Mouse (Mus musculus): ENCODE results near the gene Cep128. TPM values are rescaled to one million over a fixed set of nuclear protein-coding genes. Genes with fewer than 3 reads are reported as not detected.

Gene Cep128
- polyA plus RNA-seq, 1 experiment from 2014 or later = 3.4 TPM

DNA sequence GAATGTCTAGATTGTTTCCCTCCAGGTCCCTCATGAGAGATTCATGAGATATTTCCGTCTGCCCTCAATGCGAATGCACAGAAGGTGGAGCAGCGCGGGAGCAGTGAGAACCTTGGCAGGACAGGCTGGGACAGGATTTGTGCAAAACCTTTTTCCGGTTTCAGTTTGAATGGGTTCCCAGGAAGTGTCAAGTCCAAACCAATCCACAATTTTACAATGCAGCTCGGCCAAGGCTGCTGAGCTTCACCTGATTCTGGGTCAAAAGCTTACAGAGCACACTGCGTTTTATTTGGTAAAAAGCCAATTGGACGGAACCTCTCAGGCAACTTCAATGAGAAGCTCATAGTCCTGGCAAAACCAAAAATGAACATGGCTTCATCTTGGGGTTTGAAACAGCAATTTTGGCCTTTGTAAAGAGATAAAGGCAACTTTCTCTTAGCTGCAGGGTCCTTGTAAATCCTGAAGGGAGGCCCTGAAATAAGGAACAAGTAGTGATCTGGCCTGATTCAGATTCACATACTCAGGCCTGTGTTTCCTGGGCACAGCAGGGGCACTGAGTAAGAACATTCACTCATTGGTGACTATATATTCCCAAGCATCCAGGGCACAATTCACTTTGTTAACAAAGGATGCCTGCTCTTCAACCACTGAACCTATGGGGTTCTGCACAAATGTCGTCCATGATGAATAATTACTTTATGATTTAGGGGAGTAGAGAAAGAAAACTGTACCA is 333.4 kb downstream of the Cep128 start:
- Histone ChIP-seq H3K36me3 (no peaks in the 10 kb centered on the region), H3K9ac (replicated peaks) (no peak overlapping the region), H3K27ac (replicated peaks) (no peak overlapping the region), H3K4me3 (replicated peaks) (no peak overlapping the region), H3K4me1 (no peaks in the 10 kb centered on the region), H3K27me3 (replicated peaks) (no peaks in the 10 kb centered on the region), H3K9me3 (replicated peaks) (no peaks in the 10 kb centered on the region), H3K4me2 (no peak overlapping the region)
- whole genome bisulfite sequencing = 83% methylated on average over 9 of the region's 9 CpGs
- ATAC-seq (ENCODE audit: low FRiP score) = no peak

DNA sequence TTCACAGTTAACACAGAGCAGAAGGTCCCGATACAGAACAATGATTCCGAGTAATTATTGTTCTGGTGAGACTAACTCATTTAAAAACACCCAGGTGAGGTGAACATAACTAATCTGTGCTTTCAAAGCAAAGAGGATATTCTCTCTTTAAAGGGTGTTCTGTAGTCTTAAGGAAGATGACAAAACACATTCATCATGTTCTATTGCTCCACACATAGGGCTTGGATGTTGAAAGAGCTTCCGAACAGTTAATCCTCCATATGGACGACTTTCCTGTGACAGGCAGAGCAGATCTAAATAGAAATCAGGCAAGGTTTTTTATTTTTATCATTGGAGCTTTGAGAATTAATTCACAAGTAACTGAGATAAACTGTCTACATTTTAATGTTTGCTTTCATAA is 342.8 kb downstream of the Cep128 start:
- H3K4me1 ChIP-seq = no peaks in the 10 kb centered on the region
- WGBS = 68% methylated on average over 4 of the region's 4 CpGs
- no peak overlapping the region for H3K4me2 ChIP-seq
- no peak overlapping the region for H3K4me3 ChIP-seq (replicated peaks)
- no peak overlapping the region for H3K9ac ChIP-seq (replicated peaks)
- no peak for ATAC-seq (ENCODE audit: low FRiP score)
- H3K27me3 ChIP-seq (replicated peaks) = no peaks in the 10 kb centered on the region
- no peak overlapping the region for H3K27ac ChIP-seq (replicated peaks)
- no peaks in the 10 kb centered on the region for H3K9me3 ChIP-seq (replicated peaks)
- H3K36me3 ChIP-seq = no peaks in the 10 kb centered on the region

- Histone ChIP-seq H3K9ac (replicated peaks) (no peak overlapping the region), H3K4me3 (replicated peaks) (no peak overlapping the region), H3K4me2 (no peak overlapping the region), H3K36me3 (no peaks in the 10 kb centered on the region), H3K9me3 (replicated peaks) (no peaks in the 10 kb centered on the region), H3K27ac (replicated peaks) (no peak overlapping the region), H3K27me3 (replicated peaks) (no peaks in the 10 kb centered on the region), H3K4me1 (no peaks in the 10 kb centered on the region)
- 62% methylated on average over 7 of the region's 7 CpGs for WGBS
- ATAC-seq (ENCODE audit: low FRiP score) = no peak
These were observed 343.8 kb downstream of the Cep128 start for GRCm38 (mm10) chr12:91040267-91040905.

DNA sequence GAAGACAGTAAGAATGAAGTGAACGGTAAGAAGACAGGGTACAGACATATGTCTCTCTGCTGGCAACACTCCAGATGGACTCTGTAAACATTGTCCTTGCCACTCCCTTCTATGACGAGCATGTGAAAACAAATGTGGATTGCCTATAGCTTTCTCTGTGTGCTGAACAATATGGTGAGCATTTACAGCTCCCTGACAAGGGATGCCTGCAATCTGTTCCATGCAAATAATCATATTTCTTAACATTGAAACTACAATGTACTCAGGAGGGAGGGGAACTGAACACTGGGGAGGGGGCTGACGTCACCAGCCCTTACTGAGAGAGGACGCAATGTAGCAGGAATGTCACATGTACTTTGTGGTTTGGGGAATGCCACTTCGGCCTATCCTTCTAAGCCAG is 355.1 kb downstream of the Cep128 start:
- Histone ChIP-seq H3K27ac (replicated peaks) (no peak overlapping the region), H3K9ac (replicated peaks) (no peak overlapping the region), H3K4me2 (no peak overlapping the region), H3K36me3 (no peaks in the 10 kb centered on the region), H3K27me3 (replicated peaks) (no peaks in the 10 kb centered on the region), H3K9me3 (replicated peaks) (no peaks in the 10 kb centered on the region), H3K4me1 (no peaks in the 10 kb centered on the region), H3K4me3 (replicated peaks) (no peak overlapping the region)
- 71% methylated on average over 5 of the region's 5 CpGs for WGBS
- no peak for ATAC-seq (ENCODE audit: low FRiP score)

GRCm38 (mm10) chr12:91027681-91028080 is 356.5 kb downstream of the Cep128 start:
- H3K4me1 ChIP-seq = no peaks in the 10 kb centered on the region
- H3K27me3 ChIP-seq (replicated peaks) = no peaks in the 10 kb centered on the region
- no peak overlapping the region for H3K27ac ChIP-seq (replicated peaks)
- 89% methylated on average over 9 of the region's 9 CpGs for WGBS
- no peaks in the 10 kb centered on the region for H3K9me3 ChIP-seq (replicated peaks)
- no peaks in the 10 kb centered on the region for H3K36me3 ChIP-seq
- H3K9ac ChIP-seq (replicated peaks) = no peak overlapping the region
- ATAC-seq (ENCODE audit: low FRiP score) = no peak
- no peak overlapping the region for H3K4me2 ChIP-seq
- H3K4me3 ChIP-seq (replicated peaks) = no peak overlapping the region

DNA sequence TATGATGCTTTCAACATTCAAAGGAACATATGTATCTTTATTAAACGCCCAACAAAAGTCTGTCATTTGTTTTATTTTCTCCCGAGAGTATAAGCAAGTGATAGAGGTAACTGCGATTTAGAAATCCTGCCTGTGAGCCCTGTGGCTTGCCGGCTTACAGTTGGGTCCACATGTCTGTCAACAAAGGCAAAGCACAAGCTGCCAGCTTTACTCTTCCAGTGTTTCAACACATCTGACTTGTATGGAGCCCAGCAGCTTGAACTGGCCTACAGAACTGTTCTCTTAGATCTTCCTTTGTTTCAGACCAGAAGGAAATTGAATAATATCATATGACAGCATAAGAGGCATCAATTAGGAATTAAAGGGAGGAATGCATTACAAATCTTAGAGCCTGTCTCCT is 357.1 kb downstream of the Cep128 start:
- Histone ChIP-seq H3K4me2 (no peak overlapping the region), H3K4me1 (no peaks in the 10 kb centered on the region), H3K4me3 (replicated peaks) (no peak overlapping the region), H3K27ac (replicated peaks) (no peak overlapping the region), H3K27me3 (replicated peaks) (no peaks in the 10 kb centered on the region), H3K9me3 (replicated peaks) (no peaks in the 10 kb centered on the region), H3K36me3 (no peaks in the 10 kb centered on the region), H3K9ac (replicated peaks) (no peak overlapping the region)
- 90% methylated on average over 4 of the region's 4 CpGs for WGBS
- no peak for ATAC-seq (ENCODE audit: low FRiP score)

DNA sequence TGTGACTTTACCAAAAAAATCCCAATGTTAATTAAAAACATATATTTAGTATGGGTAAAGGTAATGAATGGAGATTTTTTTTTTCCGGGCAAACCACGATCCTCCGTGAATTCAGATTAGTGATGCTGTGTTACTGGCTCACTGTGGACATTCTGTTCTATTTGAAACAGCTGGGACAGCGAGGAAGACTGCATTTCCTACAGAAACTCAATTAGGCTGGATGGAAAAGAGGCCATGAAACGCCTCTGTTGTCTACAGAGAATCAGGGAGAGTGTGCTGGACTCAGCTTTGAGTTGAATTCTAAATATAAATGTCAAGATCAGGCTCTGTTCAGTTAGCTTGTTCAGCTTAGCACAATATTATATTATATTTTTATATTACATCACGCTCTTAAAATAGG is 369.1 kb downstream of the Cep128 start:
- Histone ChIP-seq H3K4me2 (no peak overlapping the region), H3K36me3 (no peaks in the 10 kb centered on the region), H3K27ac (replicated peaks) (peak overlapping the region; percentile 23; the same call in 1 of the 2 replicates), H3K27me3 (replicated peaks) (no peaks in the 10 kb centered on the region), H3K9ac (replicated peaks) (no peak overlapping the region), H3K4me1 (no peaks in the 10 kb centered on the region), H3K4me3 (replicated peaks) (no peak overlapping the region), H3K9me3 (replicated peaks) (no peaks in the 10 kb centered on the region)
- WGBS = 67% methylated on average over 6 of the region's 6 CpGs
- no peak for ATAC-seq (ENCODE audit: low FRiP score)

- no peaks in the 10 kb centered on the region for H3K36me3 ChIP-seq
- no peaks in the 10 kb centered on the region for H3K27me3 ChIP-seq (replicated peaks)
- H3K9ac ChIP-seq (replicated peaks) = no peak overlapping the region
- H3K4me3 ChIP-seq (replicated peaks) = no peak overlapping the region
- H3K27ac ChIP-seq (replicated peaks) = no peak overlapping the region
- 91% methylated on average over 6 of the region's 6 CpGs for WGBS
- no peak for ATAC-seq (ENCODE audit: low FRiP score)
- H3K4me2 ChIP-seq = no peak overlapping the region
- no peaks in the 10 kb centered on the region for H3K4me1 ChIP-seq
- H3K9me3 ChIP-seq (replicated peaks) = no peaks in the 10 kb centered on the region
These were observed 371.2 kb downstream of the Cep128 start for GRCm38 (mm10) chr12:91013043-91013442.

- no peaks in the 10 kb centered on the region for H3K36me3 ChIP-seq
- no peak overlapping the region for H3K9ac ChIP-seq (replicated peaks)
- ATAC-seq (ENCODE audit: low FRiP score) = no peak
- H3K4me2 ChIP-seq = no peak overlapping the region
- H3K4me1 ChIP-seq = no peaks in the 10 kb centered on the region
- H3K4me3 ChIP-seq (replicated peaks) = no peak overlapping the region
- WGBS = 52% methylated on average over 4 of the region's 4 CpGs
- no peaks in the 10 kb centered on the region for H3K27me3 ChIP-seq (replicated peaks)
- H3K9me3 ChIP-seq (replicated peaks) = no peaks in the 10 kb centered on the region
- no peak overlapping the region for H3K27ac ChIP-seq (replicated peaks)
These were observed 372.0 kb downstream of the Cep128 start for GRCm38 (mm10) chr12:91012184-91012583.

DNA sequence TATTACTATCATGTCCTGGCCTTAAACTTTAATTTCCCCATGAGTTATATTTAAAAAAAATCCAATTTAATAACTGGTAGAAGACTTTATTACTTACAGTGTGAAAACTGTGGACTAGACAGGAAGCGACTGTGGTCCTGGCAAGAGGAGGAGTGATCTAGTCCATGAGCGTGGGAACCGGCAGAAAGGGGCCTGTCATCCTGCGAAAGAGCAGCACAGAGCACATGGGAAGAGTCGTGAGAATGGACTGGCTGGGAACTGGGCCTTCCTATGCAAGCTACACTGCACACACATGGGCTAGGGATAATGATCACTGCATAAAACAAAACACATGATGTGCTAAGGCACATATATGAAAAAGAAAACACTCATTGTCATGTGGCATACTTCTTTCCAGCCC is 375.5 kb downstream of the Cep128 start:
- Histone ChIP-seq H3K9me3 (replicated peaks) (no peaks in the 10 kb centered on the region), H3K4me2 (no peak overlapping the region), H3K4me1 (no peaks in the 10 kb centered on the region), H3K9ac (replicated peaks) (no peak overlapping the region), H3K27ac (replicated peaks) (no peak overlapping the region), H3K36me3 (no peaks in the 10 kb centered on the region), H3K4me3 (replicated peaks) (no peak overlapping the region), H3K27me3 (replicated peaks) (no peaks in the 10 kb centered on the region)
- no peak for ATAC-seq (ENCODE audit: low FRiP score)
- 84% methylated on average over 5 of the region's 5 CpGs for WGBS

DNA sequence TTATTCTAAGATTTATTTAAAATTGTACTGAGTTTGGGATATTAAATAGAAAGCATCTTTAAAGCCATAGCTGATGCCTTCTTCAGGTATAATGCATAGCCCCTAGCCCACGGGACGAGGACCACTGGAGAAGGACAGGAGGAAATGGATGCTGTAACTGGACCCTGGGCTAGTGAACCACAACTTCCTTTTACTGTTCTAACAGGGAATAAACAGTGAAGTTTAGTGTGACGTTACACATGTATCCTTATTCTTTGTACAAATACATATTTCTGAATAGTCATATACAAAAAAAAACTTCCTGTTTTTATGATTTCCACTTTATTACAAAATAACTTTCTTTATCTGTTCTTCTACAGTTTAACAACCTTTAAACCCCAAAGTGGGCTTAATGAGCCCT is 376.0 kb downstream of the Cep128 start:
- 84% methylated on average over 3 of the region's 3 CpGs for WGBS
- Histone ChIP-seq H3K4me3 (replicated peaks) (no peak overlapping the region), H3K9me3 (replicated peaks) (no peaks in the 10 kb centered on the region), H3K9ac (replicated peaks) (no peak overlapping the region), H3K4me1 (no peaks in the 10 kb centered on the region), H3K4me2 (no peak overlapping the region), H3K36me3 (no peaks in the 10 kb centered on the region), H3K27me3 (replicated peaks) (no peaks in the 10 kb centered on the region), H3K27ac (replicated peaks) (no peak overlapping the region)
- no peak for ATAC-seq (ENCODE audit: low FRiP score)

- no peaks in the 10 kb centered on the region for H3K4me1 ChIP-seq
- H3K27me3 ChIP-seq (replicated peaks) = no peaks in the 10 kb centered on the region
- WGBS = 94% methylated on average over 4 of the region's 4 CpGs
- H3K27ac ChIP-seq (replicated peaks) = no peak overlapping the region
- no peaks in the 10 kb centered on the region for H3K36me3 ChIP-seq
- ATAC-seq (ENCODE audit: low FRiP score) = no peak
- H3K9ac ChIP-seq (replicated peaks) = no peak overlapping the region
- no peak overlapping the region for H3K4me3 ChIP-seq (replicated peaks)
- no peaks in the 10 kb centered on the region for H3K9me3 ChIP-seq (replicated peaks)
- H3K4me2 ChIP-seq = no peak overlapping the region
These were observed 386.7 kb downstream of the Cep128 start for GRCm38 (mm10) chr12:90997539-90997938.
